Mouse (Mus musculus): ENCODE measurements at regions not wholly inside any gene's neighbourhood (a gene's known extent, or its start where the extent isn't known, plus 50 kb on each side); places are given as distances from the start of the nearest gene placed in this dataset.

DNA sequence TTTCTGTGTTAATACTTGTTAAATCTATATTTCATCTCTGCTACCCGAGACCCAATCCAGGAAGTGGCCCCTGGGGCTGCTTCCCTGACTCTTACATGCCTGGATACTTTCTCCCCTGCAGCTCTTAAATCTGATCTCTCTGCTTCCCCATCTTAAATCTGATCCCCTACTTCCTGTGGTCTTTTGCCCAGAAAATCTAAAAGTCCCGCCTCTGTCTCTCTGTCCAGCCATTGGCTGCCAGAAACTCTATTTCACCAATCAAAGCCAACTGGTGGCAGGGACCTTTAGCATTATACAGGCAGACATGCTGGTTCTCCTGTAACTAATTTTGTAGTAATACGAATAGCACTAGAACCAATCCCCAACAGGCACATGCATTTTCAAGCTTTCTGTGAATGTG is 59.0 kb upstream of the Ccdc91 start:
- H3K36me3 ChIP-seq = no peaks in the 10 kb centered on the region
- no peak overlapping the region for H3K9ac ChIP-seq
- H3K4me2 ChIP-seq (replicated peaks) = no peak overlapping the region
- ATAC-seq (ENCODE audit: low FRiP score) = no peak
- no peak overlapping the region for H3K27ac ChIP-seq
- H3K9me3 ChIP-seq (replicated peaks) = no peaks in the 10 kb centered on the region
- no peak overlapping the region for H3K4me3 ChIP-seq
- no peaks in the 10 kb centered on the region for H3K4me1 ChIP-seq
- WGBS = 62% methylated on average over 3 of the region's 3 CpGs
- H3K27me3 ChIP-seq = no peaks in the 10 kb centered on the region

DNA sequence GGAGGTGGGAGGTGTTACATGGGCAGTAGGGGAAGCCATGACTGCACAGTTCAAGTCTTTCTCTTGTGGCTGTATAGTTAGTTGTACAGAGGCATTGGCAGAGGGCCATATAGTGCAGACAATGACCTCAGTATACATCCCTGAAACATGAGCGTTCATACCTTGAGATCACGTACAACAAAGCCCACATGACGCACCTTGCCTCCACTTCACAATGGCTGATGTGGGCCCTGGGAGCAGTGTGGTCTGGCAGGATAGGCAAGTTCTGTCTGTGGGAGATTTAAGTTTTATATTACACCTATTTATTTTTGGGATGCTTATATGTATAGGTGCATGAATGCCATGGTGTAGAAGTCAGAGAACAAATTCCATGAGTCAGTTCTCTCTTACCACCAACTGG is 61.9 kb upstream of the Ccdc91 start:
- H3K4me3 ChIP-seq = no peak overlapping the region
- no peak overlapping the region for H3K27ac ChIP-seq
- no peak for ATAC-seq (ENCODE audit: low FRiP score)
- WGBS = 91% methylated on average over 3 of the region's 3 CpGs
- no peaks in the 10 kb centered on the region for H3K36me3 ChIP-seq
- H3K9ac ChIP-seq = no peak overlapping the region
- H3K27me3 ChIP-seq = no peaks in the 10 kb centered on the region
- H3K4me2 ChIP-seq (replicated peaks) = no peak overlapping the region
- no peaks in the 10 kb centered on the region for H3K9me3 ChIP-seq (replicated peaks)
- no peaks in the 10 kb centered on the region for H3K4me1 ChIP-seq

DNA sequence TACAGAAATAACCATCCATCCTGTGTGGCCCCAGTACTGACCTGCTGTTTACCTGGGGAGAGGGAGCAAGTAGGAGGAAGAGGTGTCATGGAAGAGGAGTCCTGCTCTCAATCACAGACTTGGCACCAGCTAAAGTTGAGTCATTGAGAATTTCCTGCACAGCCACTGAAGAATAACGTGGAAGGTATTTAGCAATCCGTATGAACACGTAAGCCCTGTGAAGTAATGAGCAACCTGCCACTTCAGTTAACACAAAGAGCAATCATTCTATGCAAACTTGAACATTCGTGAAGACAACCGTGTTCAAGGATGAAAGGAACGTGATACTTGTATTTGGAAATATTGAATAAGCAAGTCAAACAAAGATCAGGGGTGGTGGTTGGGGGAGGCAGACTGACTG is 77.6 kb upstream of the Ccdc91 start:
- no peak for ATAC-seq (ENCODE audit: low FRiP score)
- Histone ChIP-seq H3K4me3 (no peak overlapping the region), H3K4me2 (replicated peaks) (no peak overlapping the region), H3K27ac (no peak overlapping the region), H3K27me3 (no peaks in the 10 kb centered on the region), H3K4me1 (no peaks in the 10 kb centered on the region), H3K36me3 (no peaks in the 10 kb centered on the region), H3K9me3 (replicated peaks) (no peaks in the 10 kb centered on the region), H3K9ac (no peak overlapping the region)
- 90% methylated on average over 6 of the region's 6 CpGs for WGBS

DNA sequence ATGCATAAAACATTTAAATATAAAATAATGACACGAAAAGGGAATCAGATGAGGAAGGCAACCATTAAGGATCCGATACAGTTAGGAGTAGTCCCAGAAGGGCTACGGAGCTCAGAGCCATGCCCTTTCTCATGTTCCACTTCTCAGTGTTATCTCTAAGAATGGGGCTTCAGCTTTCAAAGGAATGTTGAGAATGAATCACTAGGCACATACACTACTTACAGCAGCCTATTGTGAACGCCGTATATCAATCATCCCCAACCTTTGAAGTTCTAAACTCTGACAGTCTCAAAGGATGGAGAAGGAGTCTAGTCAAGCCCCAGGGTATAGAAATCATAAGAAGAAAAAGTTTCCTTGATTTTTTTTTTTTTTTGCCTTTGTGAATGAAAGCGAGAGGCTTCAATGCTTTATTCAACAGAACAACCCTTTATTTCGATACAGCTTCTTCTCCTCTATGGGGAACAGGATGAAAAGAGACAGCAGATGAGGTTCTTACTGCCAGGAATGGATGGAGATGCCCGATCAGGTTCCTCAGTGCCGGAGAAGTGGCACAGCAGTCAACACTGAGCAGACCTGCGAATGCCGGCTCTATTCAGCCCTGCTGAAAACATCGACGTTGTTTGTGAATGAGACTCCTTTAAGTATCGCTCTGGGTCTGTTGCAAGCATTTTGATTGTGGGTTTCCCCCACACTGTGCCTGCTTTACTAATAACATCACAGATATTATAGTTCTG is 84.0 kb upstream of the Ccdc91 start:
- 15% methylated on average over 14 of the region's 14 CpGs for WGBS
- Histone ChIP-seq H3K4me1 (peaks cover 13% of the 10 kb centered on the region; the same call in 1 of the 2 replicates), H3K27me3 (no peaks in the 10 kb centered on the region), H3K4me2 (replicated peaks) (peak overlapping the region; percentile 29; the same call in 1 of the 2 replicates), H3K4me3 (no peak overlapping the region), H3K9ac (no peak overlapping the region), H3K27ac (no peak overlapping the region), H3K9me3 (replicated peaks) (no peaks in the 10 kb centered on the region), H3K36me3 (no peaks in the 10 kb centered on the region)
- no peak for ATAC-seq (ENCODE audit: low FRiP score)

DNA sequence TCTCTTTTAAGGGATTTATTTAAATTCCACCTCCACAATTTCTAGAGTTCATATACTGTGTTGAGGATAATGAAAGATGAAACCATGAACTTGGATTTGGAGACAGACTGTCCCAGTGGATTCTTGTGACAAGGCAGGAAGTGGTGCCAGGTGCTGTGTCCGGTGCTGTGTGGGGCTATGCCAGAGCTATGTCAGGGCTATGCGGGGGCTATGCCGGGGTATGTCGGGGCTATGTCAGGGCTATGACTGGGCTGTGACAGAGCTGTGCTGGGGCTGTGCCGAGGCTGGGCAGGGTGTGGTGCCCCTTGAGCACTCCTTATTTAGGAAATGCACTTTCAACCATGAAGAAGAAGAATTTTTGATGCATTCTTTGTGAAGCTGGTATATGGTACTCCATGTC is 85.1 kb upstream of the Ccdc91 start:
- H3K9ac ChIP-seq = no peak overlapping the region
- WGBS = 68% methylated on average over 5 of the region's 5 CpGs
- H3K36me3 ChIP-seq = no peaks in the 10 kb centered on the region
- no peaks in the 10 kb centered on the region for H3K9me3 ChIP-seq (replicated peaks)
- H3K27me3 ChIP-seq = no peaks in the 10 kb centered on the region
- no peak overlapping the region for H3K27ac ChIP-seq
- H3K4me3 ChIP-seq = no peak overlapping the region
- no peak overlapping the region for H3K4me2 ChIP-seq (replicated peaks)
- peaks cover 13% of the 10 kb centered on the region; the same call in 1 of the 2 replicates for H3K4me1 ChIP-seq
- ATAC-seq (ENCODE audit: low FRiP score) = no peak

DNA sequence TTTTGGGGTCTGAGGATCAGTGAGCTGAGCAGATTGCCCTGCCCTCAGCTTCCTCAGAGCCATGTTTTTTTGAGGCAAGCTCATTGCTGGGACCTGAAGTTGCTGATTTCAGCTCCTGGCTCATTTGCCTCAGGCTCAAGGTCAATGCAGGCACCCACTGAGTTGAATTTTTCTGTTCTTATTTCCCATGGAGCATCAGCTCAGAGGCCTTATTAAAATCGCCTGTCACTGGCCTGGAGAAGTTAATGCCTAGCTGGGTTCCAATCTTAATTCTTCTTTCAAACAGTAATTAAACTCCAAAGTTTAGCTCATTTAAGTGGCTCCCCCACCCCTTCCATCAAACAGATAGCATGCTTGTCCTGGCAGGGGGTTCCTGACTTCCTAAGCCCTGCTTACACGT is 86.9 kb upstream of the Ccdc91 start:
- Histone ChIP-seq H3K4me2 (replicated peaks) (no peak overlapping the region), H3K4me1 (peaks cover 13% of the 10 kb centered on the region; the same call in 1 of the 2 replicates), H3K4me3 (no peak overlapping the region), H3K27ac (no peak overlapping the region), H3K36me3 (no peaks in the 10 kb centered on the region), H3K27me3 (no peaks in the 10 kb centered on the region), H3K9ac (no peak overlapping the region), H3K9me3 (replicated peaks) (no peaks in the 10 kb centered on the region)
- 17% methylated on average over 2 of the region's 2 CpGs for WGBS
- no peak for ATAC-seq (ENCODE audit: low FRiP score)

DNA sequence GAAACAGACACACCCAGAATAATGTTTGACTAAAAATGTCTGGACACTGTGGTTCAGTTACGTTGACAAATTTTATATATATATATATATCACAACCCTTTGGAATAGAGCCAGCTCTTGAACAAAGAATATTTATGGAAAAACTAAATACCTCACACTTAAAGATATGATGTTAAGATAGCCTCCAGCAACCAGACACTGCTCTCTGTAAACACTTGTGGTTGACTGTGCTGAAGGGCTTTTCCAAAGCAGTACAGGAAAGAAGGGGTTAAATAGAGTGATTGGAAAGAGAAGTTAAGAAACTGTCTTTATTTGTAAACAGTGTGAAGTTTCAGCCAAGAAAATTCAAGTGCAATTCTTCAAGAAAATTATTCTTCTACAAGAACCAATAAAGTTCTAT is 90.0 kb upstream of the Ccdc91 start:
- no peak for ATAC-seq (ENCODE audit: low FRiP score)
- Histone ChIP-seq H3K4me3 (no peak overlapping the region), H3K27me3 (no peaks in the 10 kb centered on the region), H3K9me3 (replicated peaks) (no peaks in the 10 kb centered on the region), H3K27ac (no peak overlapping the region), H3K9ac (no peak overlapping the region), H3K4me2 (replicated peaks) (no peak overlapping the region), H3K4me1 (peaks cover 10% of the 10 kb centered on the region; the same call in 1 of the 2 replicates), H3K36me3 (no peaks in the 10 kb centered on the region)
- 79% methylated on average over 1 of the region's 1 CpGs for WGBS

DNA sequence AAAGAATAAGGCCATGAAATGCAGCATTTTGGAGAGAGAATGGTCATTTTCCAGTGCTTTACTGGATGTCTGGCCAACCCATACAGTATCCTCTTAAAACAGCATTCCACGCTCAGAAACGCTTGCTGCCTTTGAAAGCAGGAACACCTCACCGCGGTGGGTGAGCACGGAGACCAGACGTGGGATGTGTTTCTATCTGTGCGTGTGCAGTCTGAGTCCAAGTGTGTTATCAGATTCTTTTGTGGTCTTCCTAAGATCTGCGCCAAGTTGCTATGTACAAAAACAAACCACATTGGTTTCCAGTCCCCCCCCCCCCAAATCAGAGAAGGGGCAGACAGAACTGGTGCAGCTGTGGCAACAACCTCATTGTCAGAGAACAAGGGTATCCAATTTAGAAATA is 95.1 kb upstream of the Ccdc91 start:
- Histone ChIP-seq H3K27me3 (no peaks in the 10 kb centered on the region), H3K4me1 (0 out of 2 replicates have a peak, but pooled peaks cover 3% of the 10 kb centered on the region), H3K4me3 (no peak overlapping the region), H3K36me3 (no peaks in the 10 kb centered on the region), H3K9ac (no peak overlapping the region), H3K27ac (no peak overlapping the region), H3K9me3 (replicated peaks) (no peaks in the 10 kb centered on the region), H3K4me2 (replicated peaks) (no peak overlapping the region)
- WGBS = 79% methylated on average over 8 of the region's 8 CpGs
- ATAC-seq (ENCODE audit: low FRiP score) = no peak

DNA sequence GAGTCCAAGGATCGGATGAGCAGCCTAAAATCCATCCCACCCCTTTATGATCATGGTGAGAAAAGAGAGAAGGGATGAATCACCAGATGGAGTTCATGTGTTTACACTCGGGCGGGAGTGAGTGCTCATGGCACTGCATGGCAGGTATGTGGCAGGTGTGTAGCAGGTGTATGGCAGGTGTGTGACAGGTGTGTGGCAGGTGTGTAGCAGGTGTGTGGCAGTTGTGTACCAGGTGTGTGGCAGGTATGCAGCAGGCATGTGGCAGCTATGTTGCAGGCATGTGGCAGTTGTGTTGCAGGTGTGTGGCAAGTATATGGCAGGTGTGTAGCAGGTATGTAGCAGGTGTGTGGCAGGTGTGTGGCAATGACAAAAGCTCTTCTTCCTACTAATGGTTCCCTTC is 97.9 kb upstream of the Ccdc91 start:
- Histone ChIP-seq H3K27ac (no peak overlapping the region), H3K4me3 (no peak overlapping the region), H3K27me3 (no peaks in the 10 kb centered on the region), H3K36me3 (no peaks in the 10 kb centered on the region), H3K4me1 (0 out of 2 replicates have a peak, but pooled peaks cover 3% of the 10 kb centered on the region), H3K4me2 (replicated peaks) (no peak overlapping the region), H3K9me3 (replicated peaks) (no peaks in the 10 kb centered on the region), H3K9ac (no peak overlapping the region)
- ATAC-seq (ENCODE audit: low FRiP score) = no peak
- WGBS = 89% methylated on average over 3 of the region's 3 CpGs

DNA sequence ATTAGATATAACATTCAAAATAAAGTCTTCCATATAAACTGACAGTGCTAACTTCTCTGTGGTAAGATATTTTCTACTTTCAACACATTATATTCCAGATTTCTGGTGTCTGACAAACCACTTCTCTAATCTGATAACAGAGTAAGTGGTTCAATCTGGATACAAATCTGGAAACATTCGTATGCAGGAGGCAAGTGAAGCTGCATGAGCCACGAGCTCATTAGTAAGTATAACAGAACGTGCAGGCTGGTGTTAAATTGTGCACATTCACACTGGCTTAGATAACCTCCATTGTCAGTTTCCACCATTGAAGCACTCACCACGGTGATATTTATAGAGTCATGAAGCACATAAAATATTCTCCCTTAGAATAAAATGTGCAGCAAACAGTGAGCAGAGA is 103.9 kb upstream of the Ccdc91 start:
- Histone ChIP-seq H3K27ac (no peak overlapping the region), H3K9me3 (replicated peaks) (no peaks in the 10 kb centered on the region), H3K36me3 (no peaks in the 10 kb centered on the region), H3K4me1 (no peaks in the 10 kb centered on the region), H3K9ac (no peak overlapping the region), H3K4me3 (no peak overlapping the region), H3K27me3 (no peaks in the 10 kb centered on the region), H3K4me2 (replicated peaks) (no peak overlapping the region)
- 70% methylated on average over 4 of the region's 4 CpGs for WGBS
- ATAC-seq (ENCODE audit: low FRiP score) = no peak

DNA sequence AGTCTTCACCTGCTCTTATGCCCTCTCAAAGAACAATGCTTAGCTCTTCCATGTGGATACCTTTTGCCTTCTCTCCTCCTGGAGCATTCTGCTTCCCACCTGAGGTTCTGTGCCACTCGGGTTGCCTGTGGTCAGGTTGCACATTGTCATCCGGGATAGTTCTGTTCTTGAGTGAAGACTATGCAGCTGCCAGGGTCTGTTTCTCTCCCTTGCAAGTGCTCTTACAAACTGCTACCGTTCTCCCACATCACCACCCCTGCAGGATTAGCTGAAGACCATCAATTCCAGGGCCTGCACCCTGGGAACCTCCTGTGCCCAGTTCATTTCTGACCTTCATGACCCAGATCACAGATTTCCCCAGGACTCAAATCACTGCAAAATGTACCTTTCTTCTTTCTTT is 104.3 kb upstream of the Ccdc91 start:
- no peaks in the 10 kb centered on the region for H3K9me3 ChIP-seq (replicated peaks)
- H3K27ac ChIP-seq = no peak overlapping the region
- no peak overlapping the region for H3K4me2 ChIP-seq (replicated peaks)
- no peak overlapping the region for H3K4me3 ChIP-seq
- H3K27me3 ChIP-seq = no peaks in the 10 kb centered on the region
- no peak overlapping the region for H3K9ac ChIP-seq
- WGBS = 79% methylated on average over 3 of the region's 3 CpGs
- no peaks in the 10 kb centered on the region for H3K4me1 ChIP-seq
- no peaks in the 10 kb centered on the region for H3K36me3 ChIP-seq
- no peak for ATAC-seq (ENCODE audit: low FRiP score)

DNA sequence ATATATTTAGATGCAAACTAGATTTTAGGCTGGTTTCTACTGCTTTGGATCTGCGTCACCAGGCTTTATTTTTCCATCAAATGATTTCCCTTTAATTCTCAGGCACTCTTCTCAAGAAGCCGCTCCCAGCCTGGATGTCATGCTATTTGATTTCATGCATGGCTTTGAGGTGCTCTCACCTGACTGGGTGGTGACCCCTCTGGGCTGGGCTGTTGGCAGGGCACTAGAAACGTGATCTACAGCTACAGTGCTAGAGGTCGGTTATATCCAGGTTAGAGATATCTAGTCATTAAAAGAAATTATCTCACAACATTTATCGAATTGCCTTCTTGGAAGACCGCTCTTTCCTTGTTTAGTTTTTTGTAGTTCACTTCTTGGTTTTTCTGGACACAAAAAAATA is 98.9 kb upstream of the Pthlh start:
- Histone ChIP-seq H3K4me2 (replicated peaks) (no peak overlapping the region), H3K4me3 (no peak overlapping the region), H3K9me3 (replicated peaks) (no peaks in the 10 kb centered on the region), H3K4me1 (no peaks in the 10 kb centered on the region), H3K9ac (no peak overlapping the region), H3K27ac (no peak overlapping the region), H3K36me3 (no peaks in the 10 kb centered on the region), H3K27me3 (no peaks in the 10 kb centered on the region)
- 86% methylated on average over 6 of the region's 6 CpGs for WGBS
- ATAC-seq (ENCODE audit: low FRiP score) = no peak

DNA sequence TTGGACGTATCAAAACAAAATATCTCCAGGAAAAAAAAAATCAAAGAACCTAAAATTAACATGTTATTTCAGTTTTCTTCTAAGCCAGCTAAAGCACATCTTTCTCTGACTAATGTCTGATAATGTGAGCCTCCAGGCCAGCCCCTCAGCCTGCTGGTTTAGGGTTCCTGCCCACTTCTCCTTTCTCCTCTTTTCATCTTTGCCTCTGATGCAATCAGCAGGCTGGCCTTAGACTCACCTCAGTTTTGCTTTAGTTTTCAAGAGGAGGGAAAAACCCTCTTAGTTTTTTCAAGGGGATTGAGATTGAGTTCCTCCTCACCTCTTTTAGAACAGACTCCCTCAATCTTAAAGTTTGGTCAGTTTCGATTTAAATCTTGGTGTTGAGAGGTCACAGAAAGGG is 93.0 kb upstream of the Pthlh start:
- Histone ChIP-seq H3K4me1 (no peaks in the 10 kb centered on the region), H3K4me2 (replicated peaks) (no peak overlapping the region), H3K9ac (no peak overlapping the region), H3K9me3 (replicated peaks) (no peaks in the 10 kb centered on the region), H3K27ac (no peak overlapping the region), H3K36me3 (no peaks in the 10 kb centered on the region), H3K4me3 (no peak overlapping the region), H3K27me3 (no peaks in the 10 kb centered on the region)
- WGBS = 88% methylated on average over 2 of the region's 2 CpGs
- ATAC-seq (ENCODE audit: low FRiP score) = no peak
